Mouse (Mus musculus) heart, embryonic 12.5 days (tissue): ENCODE measurements at regions not wholly inside any gene's neighbourhood (a gene's known extent, or its start where the extent isn't known, plus 50 kb on each side); places are given as distances from the start of the nearest gene placed in this dataset.

Experiments
- ATAC-seq: fragments of 200-750 bp; cut with Nextera tagmentation; 2 replicates; pipeline ENCODE4 v1.8.0; 2017; ENCODE audit warnings: moderate TSS enrichment, moderate library complexity; ENCODE audit not compliant: insufficient number of reproducible peaks, low FRiP score
- H3K27ac ChIP-seq: fragments of 300-500 bp; sonication (generic); 2 replicates; pipeline ENCODE4 v1.5.1; 2016; ENCODE audit warnings: mild to moderate bottlenecking, moderate library complexity; ENCODE audit not compliant: poor library complexity, severe bottlenecking
- H3K27me3 ChIP-seq: fragments of 300-500 bp; sonication (generic); replicated peaks from 2 replicates; pipeline ENCODE4 v1.6.1; 2016; ENCODE audit warnings: mild to moderate bottlenecking, moderate library complexity
- H3K36me3 ChIP-seq: fragments of 300-500 bp; sonication (generic); 2 replicates; pipeline ENCODE4 v1.6.1; 2016; ENCODE audit warnings: mild to moderate bottlenecking, moderate library complexity
- H3K4me1 ChIP-seq: fragments of 300-500 bp; sonication (generic); replicated peaks from 2 replicates; pipeline ENCODE4 v1.6.1; 2016; ENCODE audit warnings: mild to moderate bottlenecking
- H3K4me2 ChIP-seq: fragments of 300-500 bp; sonication (generic); 2 replicates; pipeline ENCODE4 v1.6.1; 2016; ENCODE audit warnings: mild to moderate bottlenecking, moderate library complexity
- H3K4me3 ChIP-seq: fragments of 300-500 bp; sonication (generic); 2 replicates; pipeline ENCODE4 v1.5.1; 2016; ENCODE audit warnings: mild to moderate bottlenecking
- H3K9ac ChIP-seq: fragments of 300-500 bp; sonication (generic); 2 replicates; pipeline ENCODE4 v1.6.1; 2016; ENCODE audit warnings: mild to moderate bottlenecking, moderate library complexity
- H3K9me3 ChIP-seq: fragments of 300-500 bp; sonication (generic); replicated peaks from 2 replicates; pipeline ENCODE4 v1.6.1; 2016; ENCODE audit warnings: mild to moderate bottlenecking, moderate library complexity
- WGBS: fragments of 180-500 bp; shearing (Covaris S2); methylation state at CpG from one replicate; pipeline ENCODE4 v1.1.7; 2016; 5-methylcytosine and 5-hydroxymethylcytosine counted together

- no peaks in the 10 kb centered on the region for H3K27me3 ChIP-seq
- no peak overlapping the region for H3K9ac ChIP-seq
- ATAC-seq = no peak
- WGBS = 61% methylated on average over 8 of the region's 8 CpGs
- no peak overlapping the region for H3K4me2 ChIP-seq
- no peaks in the 10 kb centered on the region for H3K36me3 ChIP-seq
- no peaks in the 10 kb centered on the region for H3K9me3 ChIP-seq
- H3K4me3 ChIP-seq = no peak overlapping the region
- no peak overlapping the region for H3K27ac ChIP-seq
- H3K4me1 ChIP-seq = no peaks in the 10 kb centered on the region
Measured at GRCm38 (mm10) chr7:116681268-116681667, 177.1 kb downstream of the Nucb2 start.

GRCm38 (mm10) chr7:116700409-116700808, 196.2 kb downstream of the Nucb2 start:
- H3K4me3 ChIP-seq = no peak overlapping the region
- 61% methylated on average over 2 of the region's 2 CpGs for WGBS
- ATAC-seq = no peak

DNA sequence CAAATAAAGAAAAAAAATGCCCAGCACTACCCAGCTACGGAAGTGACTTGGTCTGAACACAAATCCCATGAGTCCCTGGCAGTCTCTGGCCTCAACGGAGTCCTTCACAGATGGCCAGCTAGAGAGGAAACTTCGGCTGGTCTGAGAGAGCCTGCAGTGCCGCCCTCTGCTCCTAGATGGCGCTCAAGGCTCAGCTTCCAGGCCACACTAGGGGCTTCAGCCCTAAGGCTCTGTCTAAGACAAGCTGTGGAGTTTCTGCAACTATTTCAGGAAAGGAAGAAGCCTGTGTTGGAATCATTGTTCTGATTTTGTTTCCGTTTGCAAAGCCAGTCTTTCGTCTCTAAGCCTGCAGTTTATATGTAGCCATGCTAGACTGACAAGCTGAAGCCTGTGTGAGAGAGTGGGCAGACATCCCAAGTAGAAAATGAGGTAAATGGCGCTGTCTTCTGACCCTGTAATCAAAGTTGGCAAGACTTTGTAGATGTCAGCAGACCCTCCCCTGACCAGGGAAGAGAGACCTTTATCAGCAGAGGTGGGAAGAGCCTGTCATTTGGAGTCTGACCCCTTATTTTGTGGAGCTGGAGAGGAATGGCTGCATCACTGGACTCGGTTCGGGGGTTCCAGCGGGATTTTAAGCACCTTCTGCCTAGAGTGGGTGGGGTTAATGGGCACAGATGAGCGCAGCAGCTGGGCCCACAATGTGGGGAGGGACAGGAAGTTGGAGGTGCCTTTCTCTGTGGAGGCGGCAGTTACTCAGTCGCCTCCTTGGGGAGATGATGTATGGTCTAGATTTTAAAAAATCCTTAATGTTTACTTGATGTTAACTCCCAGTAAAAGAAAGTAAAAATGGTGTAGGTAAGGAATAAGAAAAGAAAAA, 197.5 kb downstream of the Nucb2 start:
- peak; percentile 59; the same call in 1 of the 2 replicates for ATAC-seq
- H3K9ac ChIP-seq = no peak overlapping the region
- no peak overlapping the region for H3K4me3 ChIP-seq
- WGBS = 40% methylated on average over 14 of the region's 14 CpGs
- no peak overlapping the region for H3K27ac ChIP-seq
- H3K36me3 ChIP-seq = no peaks in the 10 kb centered on the region
- H3K4me2 ChIP-seq = no peak overlapping the region
- no peaks in the 10 kb centered on the region for H3K27me3 ChIP-seq
- H3K9me3 ChIP-seq = peaks cover 8% of the 10 kb centered on the region
- H3K4me1 ChIP-seq = no peaks in the 10 kb centered on the region

More at GRCm38 (mm10) chr7:116700409-116700808, 196.2 kb downstream of the Nucb2 start:
- H3K36me3 ChIP-seq = no peaks in the 10 kb centered on the region
- no peak overlapping the region for H3K27ac ChIP-seq
- H3K9ac ChIP-seq = no peak overlapping the region
- no peaks in the 10 kb centered on the region for H3K27me3 ChIP-seq
- H3K9me3 ChIP-seq = peaks cover 3% of the 10 kb centered on the region
- no peaks in the 10 kb centered on the region for H3K4me1 ChIP-seq
- no peak overlapping the region for H3K4me2 ChIP-seq

DNA sequence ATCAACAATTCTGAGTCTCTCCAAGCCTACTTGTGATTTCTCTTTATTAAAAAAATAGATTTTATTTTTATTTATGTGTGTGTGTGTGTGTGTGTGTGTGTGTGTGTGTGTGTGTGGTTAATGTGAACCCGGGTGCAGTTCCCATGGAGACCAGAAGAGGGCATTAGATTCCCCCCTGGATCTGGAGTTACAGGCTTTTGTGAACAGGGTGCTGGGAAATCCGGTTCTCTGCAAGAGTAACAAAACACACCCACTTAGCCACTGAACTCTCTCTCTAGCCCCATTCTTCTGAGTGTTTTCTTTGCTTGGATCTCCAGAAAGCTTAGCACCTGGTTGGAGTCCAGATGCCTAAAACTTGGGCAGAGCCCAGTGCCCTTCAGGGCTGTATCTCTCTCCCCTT, 198.4 kb downstream of the Nucb2 start:
- Histone ChIP-seq H3K4me2 (no peak overlapping the region), H3K27me3 (no peaks in the 10 kb centered on the region), H3K36me3 (no peaks in the 10 kb centered on the region), H3K9ac (no peak overlapping the region), H3K4me3 (no peak overlapping the region), H3K27ac (no peak overlapping the region), H3K9me3 (peaks cover 8% of the 10 kb centered on the region), H3K4me1 (no peaks in the 10 kb centered on the region)
- WGBS = 75% methylated on average over 2 of the region's 2 CpGs
- ATAC-seq = no peak

DNA sequence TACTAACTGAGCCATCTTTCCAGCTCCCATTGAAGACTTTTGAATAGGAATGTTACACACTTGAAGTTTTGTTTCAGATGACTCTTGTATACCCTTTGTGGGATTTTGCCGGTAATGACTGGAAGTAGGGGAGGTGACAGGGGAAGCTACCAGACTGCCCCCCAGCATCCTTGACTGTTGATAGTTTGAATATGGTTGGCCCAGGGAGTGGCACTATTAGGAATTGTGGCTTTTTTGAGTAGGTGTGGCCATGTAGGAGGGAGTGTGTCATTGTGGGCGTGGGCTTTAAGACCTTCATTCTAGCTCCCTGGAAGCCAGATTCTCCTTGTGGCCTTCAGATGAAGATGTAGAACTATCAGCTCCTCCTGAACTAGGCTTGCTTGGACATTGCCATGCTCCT, 207.4 kb downstream of the Nucb2 start:
- no peak for ATAC-seq
- Histone ChIP-seq H3K4me1 (peaks cover 5% of the 10 kb centered on the region; the same call in 1 of the 2 replicates), H3K27ac (no peak overlapping the region), H3K4me2 (no peak overlapping the region), H3K9ac (no peak overlapping the region), H3K9me3 (no peaks in the 10 kb centered on the region), H3K27me3 (no peaks in the 10 kb centered on the region), H3K4me3 (no peak overlapping the region), H3K36me3 (no peaks in the 10 kb centered on the region)
- WGBS = 84% methylated on average over 2 of the region's 2 CpGs

- Histone ChIP-seq H3K4me2 (no peak overlapping the region), H3K36me3 (no peaks in the 10 kb centered on the region), H3K9me3 (no peaks in the 10 kb centered on the region), H3K4me3 (no peak overlapping the region), H3K9ac (no peak overlapping the region), H3K27me3 (no peaks in the 10 kb centered on the region), H3K4me1 (peaks cover 5% of the 10 kb centered on the region; the same call in 1 of the 2 replicates), H3K27ac (no peak overlapping the region)
- WGBS = 63% methylated on average over 8 of the region's 8 CpGs
- ATAC-seq = no peak
Measured at GRCm38 (mm10) chr7:116713200-116713599, 209.0 kb downstream of the Nucb2 start.

DNA sequence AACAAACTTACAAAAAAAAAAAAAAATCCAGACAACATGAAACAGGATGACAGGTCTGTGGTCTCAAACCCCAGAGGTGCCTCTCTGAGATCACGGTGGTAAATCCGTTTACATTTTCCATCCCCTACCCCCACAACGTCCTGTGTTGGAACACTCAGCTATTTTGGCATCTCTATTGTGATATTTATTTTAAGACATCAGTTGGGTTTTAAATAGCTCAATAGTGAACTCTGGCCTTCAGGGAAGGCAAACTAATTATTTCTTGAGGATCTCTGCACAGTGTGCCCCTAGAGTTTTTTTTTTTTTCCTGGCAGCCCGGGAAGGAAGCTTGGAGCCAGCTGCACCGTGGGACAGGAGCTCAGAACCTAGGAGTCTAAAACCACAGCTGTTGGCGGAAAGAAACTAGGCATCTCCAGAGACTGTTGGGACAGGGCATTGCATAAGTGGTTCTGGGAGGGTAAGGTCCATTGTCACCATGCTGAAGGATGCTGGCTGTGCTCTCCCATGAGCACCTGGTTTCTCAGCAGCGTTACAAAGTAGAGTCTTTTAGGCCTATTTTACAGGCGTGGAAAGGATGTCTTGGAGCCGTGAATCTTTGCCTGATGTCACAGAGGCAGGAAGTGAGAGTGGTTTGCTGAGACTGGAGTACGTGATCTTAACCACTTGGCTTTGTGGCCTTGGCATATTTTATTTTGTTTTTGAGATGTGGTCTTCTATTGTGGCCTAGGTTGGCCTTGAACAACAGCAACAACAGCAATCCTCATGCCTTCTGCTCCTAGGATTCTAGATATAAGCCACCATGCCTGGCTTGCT, 211.3 kb downstream of the Nucb2 start:
- no peaks in the 10 kb centered on the region for H3K9me3 ChIP-seq
- no peak overlapping the region for H3K27ac ChIP-seq
- no peak for ATAC-seq
- no peak overlapping the region for H3K4me3 ChIP-seq
- H3K9ac ChIP-seq = no peak overlapping the region
- H3K36me3 ChIP-seq = no peaks in the 10 kb centered on the region
- no peaks in the 10 kb centered on the region for H3K27me3 ChIP-seq
- peaks cover 5% of the 10 kb centered on the region; the same call in 1 of the 2 replicates for H3K4me1 ChIP-seq
- no peak overlapping the region for H3K4me2 ChIP-seq
- WGBS = 57% methylated on average over 10 of the region's 10 CpGs

- Histone ChIP-seq H3K36me3 (no peaks in the 10 kb centered on the region), H3K4me1 (peaks cover 9% of the 10 kb centered on the region; the same call in 1 of the 2 replicates), H3K4me2 (no peak overlapping the region), H3K27ac (no peak overlapping the region), H3K27me3 (no peaks in the 10 kb centered on the region), H3K4me3 (no peak overlapping the region), H3K9ac (no peak overlapping the region), H3K9me3 (peaks cover 7% of the 10 kb centered on the region)
- ATAC-seq = no peak
- WGBS = 8% methylated on average over 2 of the region's 2 CpGs
Measured at GRCm38 (mm10) chr7:116728379-116728778, 224.2 kb downstream of the Nucb2 start.

DNA sequence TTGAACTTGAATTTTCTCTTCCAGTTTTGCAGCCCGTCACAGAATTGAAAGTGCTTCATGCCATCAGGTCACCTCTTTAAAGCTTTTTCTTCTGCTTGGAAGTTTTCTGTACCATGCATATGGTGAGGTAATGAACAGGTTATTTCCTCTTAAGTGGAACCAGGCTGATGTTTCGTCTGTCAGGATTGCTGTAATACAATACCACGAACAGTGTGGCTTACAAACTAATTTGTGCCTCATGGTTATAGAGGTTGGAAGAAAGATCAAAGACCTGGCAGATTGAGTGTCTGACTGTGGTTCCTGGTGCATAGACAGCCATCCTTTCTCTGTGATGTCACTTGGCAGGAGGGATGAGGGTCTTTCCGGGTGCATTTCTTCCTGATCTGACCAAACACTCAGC, 225.6 kb downstream of the Nucb2 start:
- ATAC-seq = no peak
- Histone ChIP-seq H3K4me3 (no peak overlapping the region), H3K9me3 (peaks cover 7% of the 10 kb centered on the region), H3K9ac (no peak overlapping the region), H3K4me2 (no peak overlapping the region), H3K27ac (no peak overlapping the region), H3K36me3 (no peaks in the 10 kb centered on the region), H3K4me1 (peaks cover 9% of the 10 kb centered on the region; the same call in 1 of the 2 replicates), H3K27me3 (no peaks in the 10 kb centered on the region)
- 67% methylated on average over 4 of the region's 4 CpGs for WGBS

DNA sequence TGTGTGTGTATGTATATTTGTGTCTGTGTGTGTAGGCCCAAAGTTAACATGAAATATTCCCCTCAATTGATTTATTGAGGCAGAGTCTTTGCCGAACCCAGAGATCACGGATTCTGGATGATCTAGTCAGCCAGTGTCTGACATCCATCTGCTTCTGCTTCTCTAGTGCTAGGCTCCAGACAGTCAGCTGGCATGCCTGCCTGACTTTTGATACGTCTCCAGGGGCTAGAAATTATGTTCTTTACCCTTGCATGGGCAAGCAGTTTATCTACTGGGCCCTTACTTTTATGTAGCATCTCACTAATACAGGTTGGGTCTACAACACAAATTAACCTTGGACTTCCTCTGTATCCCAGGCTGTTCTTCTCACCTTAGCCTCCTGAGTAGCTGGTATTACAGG, 231.5 kb downstream of the Nucb2 start:
- no peaks in the 10 kb centered on the region for H3K27me3 ChIP-seq
- ATAC-seq = no peak
- no peak overlapping the region for H3K9ac ChIP-seq
- H3K27ac ChIP-seq = no peak overlapping the region
- H3K36me3 ChIP-seq = no peaks in the 10 kb centered on the region
- H3K4me3 ChIP-seq = no peak overlapping the region
- 80% methylated on average over 3 of the region's 3 CpGs for WGBS
- peaks cover 3% of the 10 kb centered on the region; the same call in 1 of the 2 replicates for H3K9me3 ChIP-seq
- H3K4me2 ChIP-seq = no peak overlapping the region
- H3K4me1 ChIP-seq = no peaks in the 10 kb centered on the region

DNA sequence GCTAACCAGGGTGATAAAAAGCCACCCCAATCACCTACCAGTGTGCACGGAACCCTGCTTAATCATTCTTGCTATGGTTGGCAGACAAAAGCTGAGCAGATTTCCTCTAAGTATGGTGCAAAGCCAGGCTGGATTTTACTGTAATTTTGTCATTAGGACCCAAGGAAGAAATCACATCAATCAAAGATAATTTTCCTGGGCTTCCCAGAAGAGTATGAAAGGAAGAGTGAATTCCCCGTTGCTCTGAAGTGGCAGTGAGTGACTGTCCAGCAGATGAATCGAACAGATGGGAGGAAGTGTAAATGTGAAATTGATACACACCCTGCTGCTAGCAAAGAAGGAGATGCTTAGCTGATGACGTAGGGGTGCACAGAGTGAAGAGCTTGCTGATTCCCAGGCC, 232.2 kb downstream of the Nucb2 start:
- no peak overlapping the region for H3K4me2 ChIP-seq
- no peak overlapping the region for H3K4me3 ChIP-seq
- no peak overlapping the region for H3K9ac ChIP-seq
- ATAC-seq = no peak
- H3K27ac ChIP-seq = no peak overlapping the region
- no peaks in the 10 kb centered on the region for H3K27me3 ChIP-seq
- 67% methylated on average over 4 of the region's 4 CpGs for WGBS
- no peaks in the 10 kb centered on the region for H3K4me1 ChIP-seq
- H3K9me3 ChIP-seq = peaks cover 3% of the 10 kb centered on the region; the same call in 1 of the 2 replicates
- H3K36me3 ChIP-seq = no peaks in the 10 kb centered on the region
